Mouse (Mus musculus) olfactory bulb, adult 2 months (tissue): ENCODE results near the gene Scamp3. TPM values are rescaled to one million over a fixed set of nuclear protein-coding genes. Genes with fewer than 3 reads are reported as not detected.
A peak's percentile ranks its signal among the peaks of the same experiment; 100 is the strongest.

Experiments
- H3K27ac ChIP-seq: fragments of 200-500 bp; 2 replicates; pipeline ENCODE4 v1.5.1; 2012; ENCODE audit warnings: low read depth, low read length; ENCODE audit not compliant: insufficient read depth
- H3K4me1 ChIP-seq: fragments of 200-500 bp; 2 replicates; pipeline ENCODE4 v1.6.1; 2012; ENCODE audit warnings: low read length; ENCODE audit not compliant: control insufficient read depth, insufficient read depth
- H3K4me3 ChIP-seq: fragments of 200-500 bp; 2 replicates; pipeline ENCODE4 v1.5.1; 2012; ENCODE audit warnings: mild to moderate bottlenecking, low read depth, low read length, moderate library complexity; ENCODE audit not compliant: insufficient read depth
- CTCF ChIP-seq: fragments of 200-500 bp; IDR thresholded peaks from 2 replicates; pipeline ENCODE4 v1.5.1; 2012; ENCODE audit warnings: low read depth, mild to moderate bottlenecking, low read length, moderate library complexity; ENCODE audit not compliant: insufficient read depth
- POLR2A ChIP-seq: fragments of 200-500 bp; IDR thresholded peaks from 2 replicates; pipeline ENCODE4 v1.6.1; 2012; ENCODE audit warnings: mild to moderate bottlenecking, low read depth, low read length, moderate library complexity; ENCODE audit not compliant: insufficient read depth
- WGBS: fragments of 180-500 bp; shearing (Covaris S2); methylation state at CpG from one replicate; pipeline ENCODE4 v1.1.7; 2018; 5-methylcytosine and 5-hydroxymethylcytosine counted together
- polyA plus RNA-seq: library from polyadenylated mRNA; stranded (reverse); fragments of >200 nt; gene quantifications from 2 replicates; pipeline ENCODE4 v1.2.4, GENCODE M21; 2012; ENCODE audit warnings: low replicate concordance; ENCODE audit not compliant: missing spikeins, insufficient read depth, insufficient read length

The Scamp3 gene
- polyA plus RNA-seq = not detected in 2 replicates

- Histone ChIP-seq H3K4me3 (peak within 1 kb of the TSS; percentile 56), H3K27ac (0 out of 2 replicates have a peak within 1 kb of the TSS, but pooled peaks have one; percentile 1), H3K4me1 (peaks cover 4% of the 10 kb centered on the region; the same call in 1 of the 2 replicates)
- peak; percentile 59; the same call in 1 of the 2 replicates for TF ChIP-seq POLR2A
- no peak for TF ChIP-seq CTCF
- under 1% methylated on average over 43 of the region's 43 CpGs for WGBS
Observed at GRCm38 (mm10) chr3:89177242-89178106, at the start of gene Scamp3. Scamp3 (plus strand) TSS chr3:89177473.

GRCm38 (mm10) chr3:89129908-89130307 is 47.4 kb upstream of the Scamp3 start:
- WGBS = 92% methylated on average over 3 of the region's 3 CpGs
- H3K4me1 ChIP-seq = peaks cover 14% of the 10 kb centered on the region
- no peak for TF ChIP-seq CTCF
- no peak for TF ChIP-seq POLR2A
- H3K27ac ChIP-seq = no peak overlapping the region
- no peak overlapping the region for H3K4me3 ChIP-seq

- Histone ChIP-seq H3K4me3 (peak overlapping the region; percentile 50; the same call in 1 of the 2 replicates), H3K4me1 (peaks cover 14% of the 10 kb centered on the region), H3K27ac (no peak overlapping the region)
- TF ChIP-seq CTCF = no peak
- no peak for TF ChIP-seq POLR2A
- WGBS = 12% methylated on average over 4 of the region's 4 CpGs
Observed at GRCm38 (mm10) chr3:89131816-89132215, 45.5 kb upstream of the Scamp3 start.

- Histone ChIP-seq H3K27ac (peak overlapping the region; percentile 23), H3K4me3 (peak overlapping the region; percentile 50), H3K4me1 (peaks cover 14% of the 10 kb centered on the region)
- WGBS = 14% methylated on average over 30 of the region's 30 CpGs
- TF ChIP-seq CTCF (peak; percentile 51; the same call in 1 of the 2 replicates), POLR2A (no peak)
Observed at GRCm38 (mm10) chr3:89132285-89133062, 44.8 kb upstream of the Scamp3 start.

- WGBS = 85% methylated on average over 7 of the region's 7 CpGs
- Histone ChIP-seq H3K4me3 (no peak overlapping the region), H3K27ac (no peak overlapping the region), H3K4me1 (peaks cover 14% of the 10 kb centered on the region)
- no peak for TF ChIP-seq POLR2A
- no peak for TF ChIP-seq CTCF
Observed at GRCm38 (mm10) chr3:89133063-89133450, 44.2 kb upstream of the Scamp3 start.

GRCm38 (mm10) chr3:89133752-89134151 is 43.5 kb upstream of the Scamp3 start:
- Histone ChIP-seq H3K4me1 (peaks cover 14% of the 10 kb centered on the region), H3K27ac (no peak overlapping the region), H3K4me3 (no peak overlapping the region)
- no peak for TF ChIP-seq POLR2A
- 100% methylated on average over 1 of the region's 1 CpGs for WGBS

GRCm38 (mm10) chr3:89135958-89136357 is 41.3 kb upstream of the Scamp3 start, which contains the start of gene Pklr:
Pklr (plus strand) TSS chr3:89136142.
- no peak within 1 kb of the TSS for H3K27ac ChIP-seq
- whole genome bisulfite sequencing = 80% methylated on average over 3 of the region's 3 CpGs
- no peak within 1 kb of the TSS for H3K4me3 ChIP-seq
- no peak for TF ChIP-seq CTCF
- no peak for TF ChIP-seq POLR2A
- peaks cover 14% of the 10 kb centered on the region for H3K4me1 ChIP-seq

GRCm38 (mm10) chr3:89136365-89136764 is 40.9 kb upstream of the Scamp3 start:
- Histone ChIP-seq H3K4me3 (no peak overlapping the region), H3K27ac (no peak overlapping the region), H3K4me1 (peaks cover 14% of the 10 kb centered on the region)
- TF ChIP-seq CTCF (no peak), POLR2A (no peak)
- WGBS = 60% methylated on average over 9 of the region's 9 CpGs
